ENCODE assay signal across 19 mouse cellular contexts in the genomic region with DNA sequence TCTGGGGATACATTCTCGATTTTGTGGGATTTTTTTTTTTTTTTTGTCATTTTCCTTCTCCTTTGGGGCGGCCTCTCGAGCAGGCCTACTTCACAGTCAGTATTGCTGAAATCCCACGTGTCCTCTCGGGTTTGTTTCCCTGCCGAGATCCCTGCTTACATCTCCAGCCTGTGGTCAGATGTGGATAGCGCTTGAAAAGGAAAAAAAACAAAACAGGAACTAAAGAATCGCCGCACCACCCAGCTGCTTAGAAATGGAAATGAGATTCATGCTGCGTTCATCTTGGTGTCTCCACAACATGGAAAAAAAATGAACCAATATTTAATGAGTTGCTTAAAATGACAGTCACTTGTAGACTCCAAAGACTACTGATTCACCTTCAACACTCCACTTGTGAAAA. TPM values are rescaled to one million over a fixed set of nuclear protein-coding genes. Genes with fewer than 3 reads are reported as not detected.
DNase-seq lines count a peak whose midpoint lies in the region; ATAC-seq and TF ChIP-seq lines count a peak whose summit lies in the region.
"Had no signal": no experiment of that assay in that cellular context is flagged by ENCODE, and none has a peak within 500 bp of the region (broad histone marks: within the 10 kb centered on the region; RNA-seq: fewer than 3 reads in every experiment).

No protein-coding gene starts in this region.

- H3K4me1 ChIP-seq in bone marrow macrophage, adult 2 months (ENCODE audit: control insufficient read depth, insufficient read depth, low read length), result peaks cover 37% of the 10 kb centered on the region
- H3K4me1 ChIP-seq: embryonic facial prominence, embryonic 15.5 days; forebrain, embryonic 10.5 days; hindbrain, embryonic 15.5 days had no signal

- peak overlapping the region; percentile 61 for H3K27ac ChIP-seq in bone marrow macrophage, adult 2 months (ENCODE audit: insufficient read depth, low read depth, low read length)
- H3K27ac ChIP-seq: embryonic facial prominence, embryonic 15.5 days; forebrain, embryonic 10.5 days; hindbrain, embryonic 15.5 days had no signal

- no peak overlapping the region for H3K4me3 ChIP-seq in bone marrow macrophage, adult 2 months (ENCODE audit: insufficient read depth, low read length)
- H3K4me3 ChIP-seq: embryonic facial prominence, embryonic 15.5 days; erythroblast, embryonic 14.5 days; forebrain, embryonic 10.5 days; hindbrain, embryonic 15.5 days had no signal

- DNase-seq in frontal cortex, postnatal 10 days (ENCODE audit: low spot score in 2 of 2), result no peak
- DNase-seq in A20 (ENCODE audit: low read depth, low spot score), result peak; percentile 14
- no peak for DNase-seq in kidney, adult 18-20 months
- DNase-seq in adrenal gland, adult 2 months, result no peak
- DNase-seq: adrenal gland, postnatal 10 days; cerebellum, adult 2 months; cerebellum, postnatal 10 days; embryo, embryonic 11 days; gastrocnemius, postnatal 10 days; heart, postnatal 36 days had no signal

- TF ChIP-seq POLR2A in bone marrow macrophage, adult 2 months (IDR thresholded peaks at IDR 0.05; ENCODE audit: borderline replicate concordance, low read depth, low read length), result no peak

- peak; percentile 20; the same call in 1 of the 2 replicates for ATAC-seq in frontal cortex, adult (ENCODE audit: low TSS enrichment)
- peak; percentile 10; the same call in 1 of the 2 replicates for ATAC-seq in megakaryocyte progenitor cell, adult 5-6 weeks (replicated peaks; ENCODE audit: poor library complexity)
- ATAC-seq: forebrain, embryonic 14.5 days; intestine, embryonic 16.5 days had no signal

- no peak for TF ChIP-seq CTCF in bone marrow macrophage, adult 2 months (IDR thresholded peaks at IDR 0.05; ENCODE audit: low read depth, low read length)

RNA-seq across cellular contexts. Expression of a gene that starts 31.5 kb away (rescaled TPM):
- polyA plus RNA-seq in bone marrow macrophage, adult 2 months (2012; ENCODE audit: insufficient read depth, insufficient read length, missing spikeins), result 10.7 and 11.4 TPM in 2 replicates
- total RNA-seq in megakaryocyte progenitor cell, adult 5-6 weeks (2015), result 6.0 and 8.0 TPM in 2 replicates
- total RNA-seq in megakaryocyte progenitor cell, adult 5-6 weeks (2017), result 8.7 and 10.2 TPM in 2 replicates
- 1 to 10 TPM; 1.2 to 3.7 TPM for total RNA-seq in adrenal gland, adult 2 months (2021)
- polyA plus RNA-seq in adrenal gland, adult 2 months (2012; rRNA removed), result 0.28 and 0.64 TPM in 2 replicates
